8 mouse cellular contexts compared by ENCODE assay signal in genomic region chr5:30815120-30815465, GRCm38 (mm10). TPM values are rescaled to one million over a fixed set of nuclear protein-coding genes. Genes with fewer than 3 reads are reported as not detected.
DNase-seq lines count a peak whose midpoint lies in the region; ATAC-seq and TF ChIP-seq lines count a peak whose summit lies in the region.

No protein-coding gene starts in this region.

- H3K27me3 ChIP-seq in heart, adult 2 months (ENCODE audit: control insufficient read depth, insufficient read depth, low read length) = no peaks in the 10 kb centered on the region
- H3K27me3 ChIP-seq in CH12.LX (replicated peaks) = peaks cover 55% of the 10 kb centered on the region
- peaks cover 65% of the 10 kb centered on the region for H3K27me3 ChIP-seq in liver, embryonic 13.5 days

- H3K4me3 ChIP-seq in heart, adult 2 months = peak overlapping the region; percentile 80
- H3K4me3 ChIP-seq in CH12.LX (replicated peaks in 1 of 3; ENCODE audit: low read depth in 2 of 3, low read length in 2 of 3, poor library complexity in 1 of 3) = peak overlapping the region; percentile 38 to 87 (median 68)
- peak overlapping the region; percentile 65 for H3K4me3 ChIP-seq in embryonic fibroblast, embryonic 13.5 days (ENCODE audit: insufficient read depth, low read length)
- peak overlapping the region; percentile 65 for H3K4me3 ChIP-seq in liver, embryonic 13.5 days (replicated peaks)

- WGBS in heart, adult 2 months = 7% methylated on average over 7 of the region's 7 CpGs
- WGBS in liver, embryonic 13.5 days (ENCODE audit: insufficient replicate concordance) = 14% methylated on average over 7 of the region's 7 CpGs

- dilution Hi-C loops in CH12.LX (cut with MboI; ENCODE audit: extremely low pct_ligation_motif_present, extremely low pct_unique_long_range_greater_than_20kb, low sequenced_read_pairs) = no loop called here

- H3K79me2 ChIP-seq in heart, adult 2 months (replicated peaks; ENCODE audit: control insufficient read depth, insufficient read depth, low read length) = no peaks in the 10 kb centered on the region; the same call in 1 of the 2 replicates
- H3K79me2 ChIP-seq in CH12.LX (replicated peaks; ENCODE audit: control insufficient read depth, extremely low read depth, insufficient read depth, poor library complexity, severe bottlenecking) = no peaks in the 10 kb centered on the region

- in situ Hi-C loops in CH12.LX (cut with MboI; ENCODE audit: low pct_ligation_motif_present, low pct_unique_long_range_greater_than_20kb, low sequenced_read_pairs) = loop anchor here (10.0 kb wide), 1 partner anchor 190 kb away; no protein-coding TSS in a partner anchor

- no peaks in the 10 kb centered on the region for H3K9me3 ChIP-seq in CH12.LX (replicated peaks; ENCODE audit: low read length)
- no peaks in the 10 kb centered on the region for H3K9me3 ChIP-seq in liver, embryonic 13.5 days (replicated peaks)

- peak overlapping the region; percentile 91 for H3K9ac ChIP-seq in heart, adult 2 months (ENCODE audit: low read depth, low read length)
- H3K9ac ChIP-seq in CH12.LX (ENCODE audit: insufficient read depth, low read depth) = peak overlapping the region; percentile 67
- H3K9ac ChIP-seq in liver, embryonic 13.5 days = peak overlapping the region; percentile 65

- H3K4me1 ChIP-seq in heart, adult 2 months (ENCODE audit: control insufficient read depth, insufficient read depth, low read length) = peaks cover 6% of the 10 kb centered on the region
- peaks cover 9 to 11% of the 10 kb centered on the region in 2 experiments for H3K4me1 ChIP-seq in CH12.LX (ENCODE audit: control insufficient read depth in 1 of 2, insufficient read depth in 2 of 2)
- H3K4me1 ChIP-seq in embryonic fibroblast, embryonic 13.5 days (ENCODE audit: control insufficient read depth, insufficient read depth, low read length) = no peaks in the 10 kb centered on the region; the same call in 1 of the 2 replicates
- 0 out of 2 replicates have a peak, but pooled peaks cover 17% of the 10 kb centered on the region for H3K4me1 ChIP-seq in liver, embryonic 13.5 days (replicated peaks)

- no peak for TF ChIP-seq EP300 in heart, adult 2 months (IDR thresholded peaks at IDR 0.05; ENCODE audit: insufficient read depth, low read depth, low read length)
- no peak for TF ChIP-seq EP300 in CH12.LX (IDR thresholded peaks at IDR 0.05; ENCODE audit: low read length)

- no peaks in the 10 kb centered on the region for H3K36me3 ChIP-seq in heart, adult 2 months (ENCODE audit: control insufficient read depth, insufficient read depth, low read length)
- H3K36me3 ChIP-seq in CH12.LX (replicated peaks in 1 of 2; ENCODE audit: control insufficient read depth in 1 of 2, insufficient read depth in 1 of 2, low read length in 1 of 2) = no peaks in the 10 kb centered on the region
- H3K36me3 ChIP-seq in liver, embryonic 13.5 days = no peaks in the 10 kb centered on the region

- TF ChIP-seq POLR2A in heart, adult 2 months (IDR thresholded peaks at IDR 0.05; ENCODE audit: insufficient read depth, low read depth, low read length) = no peak
- no peak for TF ChIP-seq POLR2A in CH12.LX (IDR thresholded peaks at IDR 0.05; ENCODE audit: low read depth, low read length)
- TF ChIP-seq POLR2A in embryonic fibroblast, embryonic 13.5 days (IDR thresholded peaks at IDR 0.05; ENCODE audit: low read depth, low read length) = no peak

- H3K27ac ChIP-seq in heart, adult 2 months = peak overlapping the region; percentile 80
- H3K27ac ChIP-seq in CH12.LX (ENCODE audit: insufficient read depth, low read depth) = no peak overlapping the region
- no peak overlapping the region for H3K27ac ChIP-seq in embryonic fibroblast, embryonic 13.5 days (ENCODE audit: insufficient read depth, low read length)
- no peak overlapping the region for H3K27ac ChIP-seq in liver, embryonic 13.5 days

- no peak for DNase-seq in heart, adult 2 months
- DNase-seq in heart, postnatal 10 days = no peak
- DNase-seq in CH12.LX (ENCODE audit: extremely low read depth) = peak; percentile 13
- no peak for DNase-seq in liver, embryonic 13.5 days
- no peak for DNase-seq in frontal cortex, adult 2 months (ENCODE audit: extremely low spot score in 1 of 2, low spot score in 1 of 2)
- DNase-seq in spleen, adult 18-20 months = no peak
- DNase-seq in thymus, postnatal 10 days (ENCODE audit: low spot score in 2 of 2) = no peak

- TF ChIP-seq RAD21 in CH12.LX (IDR thresholded peaks at IDR 0.05; ENCODE audit: low read depth, low read length) = no peak

- no peak for TF ChIP-seq CTCF in heart, adult 2 months (IDR thresholded peaks at IDR 0.05)
- TF ChIP-seq CTCF in CH12.LX (conservative IDR thresholded peaks at IDR 0.05 in 1 of 2, IDR thresholded peaks at IDR 0.05 in 1 of 2; ENCODE audit: low read depth in 2 of 2, low read length in 2 of 2) = no peak
- TF ChIP-seq CTCF in embryonic fibroblast, embryonic 13.5 days (IDR thresholded peaks at IDR 0.05; ENCODE audit: borderline replicate concordance, insufficient read depth, low read length) = no peak

- intact Hi-C loops in heart, adult 2 months (cut with DNase I) = no loop called here
- intact Hi-C loops in heart, postnatal 10 days (cut with DNase I) = no loop called here

- peak overlapping the region; percentile 74 for H3K4me2 ChIP-seq in CH12.LX (ENCODE audit: insufficient read depth, low read depth, poor library complexity, severe bottlenecking)
- H3K4me2 ChIP-seq in liver, embryonic 13.5 days = peak overlapping the region; percentile 80

- 0 out of 2 replicates have a peak, but pooled peaks have one; percentile 7 for ATAC-seq in liver, embryonic 13.5 days (ENCODE audit: low read depth)

TF ChIP-seq in CH12.LX, 34 proteins besides CTCF, POLR2A, EP300 and RAD21:
- TF ChIP-seq MXI1 (IDR thresholded peaks at IDR 0.05; ENCODE audit: low read depth, low read length) = no peak
- TF ChIP-seq ELF1 (IDR thresholded peaks at IDR 0.05; ENCODE audit: low read depth, low read length) = no peak
- no peak for TF ChIP-seq MAFK (IDR thresholded peaks at IDR 0.05; ENCODE audit: insufficient replicate concordance, low read length)
- TF ChIP-seq USF2 (conservative IDR thresholded peaks at IDR 0.05; ENCODE audit: low read depth, low read length) = no peak
- TF ChIP-seq TBP (conservative IDR thresholded peaks at IDR 0.05; ENCODE audit: low read depth, low read length) = no peak
- no peak for TF ChIP-seq POLR2AphosphoS2 (IDR thresholded peaks at IDR 0.05; ENCODE audit: low read depth, low read length)
- no peak for TF ChIP-seq GABPA (IDR thresholded peaks at IDR 0.05; ENCODE audit: insufficient replicate concordance, low read depth, low read length)
- no peak for TF ChIP-seq MYC (IDR thresholded peaks at IDR 0.05; ENCODE audit: low read depth, low read length)
- no peak for TF ChIP-seq CHD2 (IDR thresholded peaks at IDR 0.05; ENCODE audit: low read length)
- TF ChIP-seq IRF4 (IDR thresholded peaks at IDR 0.05; ENCODE audit: low read depth, low read length) = no peak
- no peak for TF ChIP-seq RCOR1 (conservative IDR thresholded peaks at IDR 0.05; ENCODE audit: low read depth, low read length)
- no peak for TF ChIP-seq BHLHE40 (IDR thresholded peaks at IDR 0.05; ENCODE audit: low read depth, low read length)
- no peak for TF ChIP-seq USF1 (IDR thresholded peaks at IDR 0.05; ENCODE audit: low read depth, low read length)
- no peak for TF ChIP-seq E2F4 (IDR thresholded peaks at IDR 0.05; ENCODE audit: insufficient replicate concordance, low read depth, low read length)
- no peak for TF ChIP-seq NELFE (IDR thresholded peaks at IDR 0.05; ENCODE audit: low read depth, low read length)
- TF ChIP-seq HCFC1 (IDR thresholded peaks at IDR 0.05; ENCODE audit: low read depth, low read length) = no peak
- TF ChIP-seq JUN (IDR thresholded peaks at IDR 0.05; ENCODE audit: insufficient read depth, low read depth, low read length) = no peak
- TF ChIP-seq UBTF (IDR thresholded peaks at IDR 0.05; ENCODE audit: low read depth, low read length) = no peak
- TF ChIP-seq JUND (conservative IDR thresholded peaks at IDR 0.05; ENCODE audit: low read depth, low read length) = no peak

RNA-seq across cellular contexts. Expression of gene Mapre3, which starts 0.7 kb away (rescaled TPM):
- total RNA-seq in heart, adult 2 months (2021) = 10 to 100 TPM; 36.5 to 38.2 TPM
- polyA plus RNA-seq in heart, adult 2 months (2012; rRNA removed) = 49.1 and 52.8 TPM in 2 replicates
- total RNA-seq in heart, postnatal 10 days (2021) = 10 to 100 TPM; 24.8 to 26.5 TPM
- total RNA-seq in CH12.LX (2012; rRNA removed) (1.3 and 1.6 TPM in 2 replicates), CH12.LX (2014; rRNA removed) (0.28 and 0.30 TPM in 2 replicates)
- 1.5 and 2.3 TPM in 2 replicates for polyA plus RNA-seq in CH12.LX (2012; ENCODE audit: insufficient read length, low read depth)
- 24.3 and 26.8 TPM in 2 replicates for polyA plus RNA-seq in embryonic fibroblast, embryonic 13.5 days (2011; ENCODE audit: insufficient read length, low read depth, missing spikeins)
- 2.1 and 2.4 TPM in 2 replicates for polyA plus RNA-seq in liver, embryonic 13.5 days (2015; fragmentation: Nextera tagmentation; extraction: Ambion mirVana)
- polyA plus RNA-seq in frontal cortex, adult 2 months (2012; rRNA removed) = 301 and 309 TPM in 2 replicates

RNA-seq across cellular contexts. Expression of gene Tmem214, which starts 52.7 kb away (rescaled TPM):
- 10 to 100 TPM; 34.7 to 37.5 TPM for total RNA-seq in heart, adult 2 months (2021)
- polyA plus RNA-seq in heart, adult 2 months (2012; rRNA removed) = 55.3 and 55.7 TPM in 2 replicates
- total RNA-seq in heart, postnatal 10 days (2021) = 10 to 100 TPM; 48.9 TPM
- total RNA-seq in CH12.LX (2012; rRNA removed) = 31.9 and 36.7 TPM in 2 replicates
- total RNA-seq in CH12.LX (2014; rRNA removed) = 25.2 and 28.3 TPM in 2 replicates
- 28.0 and 35.3 TPM in 2 replicates for polyA plus RNA-seq in CH12.LX (2012; ENCODE audit: insufficient read length, low read depth)
- polyA plus RNA-seq in embryonic fibroblast, embryonic 13.5 days (2011; ENCODE audit: insufficient read length, low read depth, missing spikeins) = 102 and 122 TPM in 2 replicates
- 40.8 and 47.7 TPM in 2 replicates for polyA plus RNA-seq in liver, embryonic 13.5 days (2015; fragmentation: Nextera tagmentation; extraction: Ambion mirVana)
- 76.3 and 82.8 TPM in 2 replicates for polyA plus RNA-seq in frontal cortex, adult 2 months (2012; rRNA removed)
